Mouse (Mus musculus) right cerebral cortex, postnatal 10 days (tissue): ENCODE results near the gene Nipsnap2.
"Not testable (repeated sequence)": the region's sequence is repeated elsewhere in the genome, so short reads cannot be mapped to it uniquely, and the experiment has no call there.

Experiments used
- DNase-seq, 2 experiments: peaks; one replicate each; pipeline ENCODE4 v3.0.0; 2021; ENCODE audit warnings: low spot score in 2 of 2

Gene Nipsnap2

DNA sequence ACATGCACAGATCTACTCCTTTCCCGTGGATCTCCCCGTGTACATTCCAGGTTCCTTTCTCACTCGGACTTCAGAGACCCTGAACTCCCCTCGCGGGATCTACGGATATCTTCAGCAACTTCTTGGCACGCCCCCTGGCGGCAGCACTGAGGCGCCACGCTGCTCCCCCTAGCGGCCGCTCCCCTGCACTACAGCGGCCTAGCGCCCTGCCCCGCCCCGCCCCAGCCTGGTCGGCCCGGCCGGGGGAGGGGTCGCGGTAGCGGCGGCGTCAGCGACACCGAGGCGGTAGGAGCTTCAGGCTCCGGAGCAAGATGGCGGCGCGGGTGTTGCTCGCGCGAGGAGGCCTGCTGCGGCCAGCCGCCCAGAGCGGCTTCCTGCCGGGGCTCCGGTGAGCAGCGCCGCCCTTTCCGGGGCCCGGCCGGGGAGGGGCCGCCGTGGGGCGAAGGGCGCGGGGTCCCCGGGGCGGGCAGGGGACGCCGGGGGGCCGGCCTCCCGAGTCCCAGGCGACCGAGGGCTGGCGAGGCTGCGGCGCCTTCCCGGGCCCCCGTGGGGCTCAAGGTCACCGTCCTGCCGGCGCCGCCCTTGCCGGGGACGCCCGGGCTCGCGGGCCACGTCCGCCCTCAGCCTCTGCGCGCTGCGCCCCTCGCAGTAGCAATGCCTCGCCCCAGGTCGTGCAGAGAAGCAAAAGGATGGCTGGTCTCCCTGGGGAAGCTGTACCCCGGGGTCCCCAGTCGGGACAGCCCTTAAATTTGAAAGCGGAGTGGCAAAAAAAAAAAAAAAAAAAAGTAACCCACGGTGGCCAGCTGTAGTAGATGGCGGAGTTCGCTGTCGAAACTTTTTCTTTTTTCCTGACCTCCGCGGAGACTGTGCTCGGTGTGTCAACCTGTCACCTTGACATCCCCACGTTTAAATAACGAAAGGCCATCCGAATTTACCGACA, at the start of gene Nipsnap2:
Nipsnap2 (plus strand) TSS at position 230 of the 940 bp plus-strand sequence.
- peak; percentile 87 to 92 for DNase-seq

DNA sequence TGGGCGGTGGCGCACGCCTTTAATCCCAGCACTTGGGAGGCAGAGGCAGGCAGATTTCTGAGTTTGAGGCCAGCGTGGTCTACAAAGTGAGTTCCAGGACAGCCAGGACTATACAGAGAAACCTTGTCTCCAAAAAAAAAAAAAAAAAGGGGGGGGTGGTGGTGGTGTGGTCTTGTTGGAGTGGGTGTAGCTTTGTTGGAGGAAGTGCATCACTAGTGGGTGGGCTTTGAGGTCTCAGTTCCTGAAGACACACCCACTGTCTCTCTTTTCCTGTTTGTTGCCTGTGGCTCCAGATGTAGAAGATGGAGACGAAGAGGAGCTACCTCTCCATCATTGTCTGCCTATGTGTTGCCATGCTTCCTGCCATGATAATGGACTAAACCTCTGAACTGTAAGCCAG, 39.7 kb upstream of the Nipsnap2 start:
- DNase-seq = not testable (repeated sequence)

DNA sequence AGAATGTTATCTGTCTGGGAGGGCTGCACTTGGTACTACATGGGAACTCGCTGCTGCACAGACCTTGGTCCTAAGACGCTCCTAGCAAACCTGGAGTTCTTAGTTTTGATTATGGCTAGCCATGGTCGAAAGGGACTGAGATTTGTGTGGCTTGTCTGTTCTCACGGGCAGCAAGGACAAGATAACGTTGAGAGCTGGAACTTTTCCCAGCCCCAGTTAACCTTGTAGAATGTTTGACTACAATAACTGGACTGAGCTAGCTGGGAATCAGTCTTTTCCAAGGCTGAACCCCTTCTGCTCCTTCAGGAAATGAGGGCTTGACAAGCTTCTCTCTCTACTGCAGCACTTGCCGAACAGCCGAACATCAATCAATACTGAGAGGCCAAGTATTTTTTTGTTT, 37.2 kb upstream of the Nipsnap2 start:
- DNase-seq = no peak

DNA sequence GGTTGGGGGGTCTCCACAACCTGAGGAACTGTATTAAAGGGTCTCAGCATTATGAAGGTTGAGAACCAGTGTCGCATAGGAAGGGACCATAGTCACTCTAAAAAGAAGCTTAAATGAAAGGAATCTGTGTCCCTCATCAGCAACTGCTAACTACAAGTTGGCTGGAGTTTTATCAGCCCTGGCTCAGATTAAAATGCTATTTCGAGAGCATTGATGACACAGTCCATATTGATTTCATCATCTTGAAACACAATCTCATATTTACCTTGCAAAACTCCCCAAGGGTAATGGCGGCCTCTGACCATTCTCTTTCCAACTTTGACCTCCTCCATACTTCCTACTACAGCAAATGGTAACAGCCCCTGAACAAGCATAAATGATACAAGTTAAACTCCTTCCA, 34.3 kb upstream of the Nipsnap2 start:
- DNase-seq = no peak

DNA sequence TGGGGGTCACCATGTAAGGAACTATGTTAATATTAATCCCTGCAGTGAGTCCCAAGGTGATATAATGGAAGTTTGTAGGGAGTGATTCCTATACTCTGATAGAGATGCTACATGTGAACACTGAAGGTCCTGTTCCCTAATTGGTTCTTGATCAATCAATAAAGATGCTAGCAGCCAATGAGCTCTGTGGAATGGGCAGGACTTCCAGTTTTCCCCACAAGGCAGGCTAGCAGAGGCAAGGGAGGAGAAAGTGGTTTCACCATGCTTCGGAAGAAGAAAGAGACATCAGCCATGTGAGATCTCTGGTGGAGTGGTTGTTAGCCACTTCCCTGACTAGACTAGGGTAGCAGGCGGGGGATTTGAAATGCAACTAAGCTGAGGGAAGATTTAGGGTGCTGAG, 24.4 kb upstream of the Nipsnap2 start:
- no peak for DNase-seq

DNA sequence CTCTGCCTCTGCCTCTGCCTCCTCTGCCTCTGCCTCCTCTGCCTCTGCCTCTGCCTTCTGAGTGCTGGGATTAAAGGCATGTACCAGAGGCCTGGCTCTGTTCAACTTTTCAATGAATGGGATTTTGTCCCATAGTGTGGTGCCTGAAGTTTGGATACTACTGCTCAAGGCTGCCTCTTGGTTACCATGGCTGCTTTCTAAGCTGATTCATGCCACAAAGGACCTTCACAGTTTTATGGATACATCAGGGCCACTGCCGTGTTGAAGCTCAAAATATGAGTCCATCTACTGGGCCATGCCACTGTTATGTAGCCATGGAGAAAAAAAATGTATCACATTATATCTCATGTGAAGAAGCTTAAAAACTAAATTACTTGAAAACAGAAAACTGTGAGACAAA, 23.2 kb upstream of the Nipsnap2 start:
- no peak for DNase-seq

DNA sequence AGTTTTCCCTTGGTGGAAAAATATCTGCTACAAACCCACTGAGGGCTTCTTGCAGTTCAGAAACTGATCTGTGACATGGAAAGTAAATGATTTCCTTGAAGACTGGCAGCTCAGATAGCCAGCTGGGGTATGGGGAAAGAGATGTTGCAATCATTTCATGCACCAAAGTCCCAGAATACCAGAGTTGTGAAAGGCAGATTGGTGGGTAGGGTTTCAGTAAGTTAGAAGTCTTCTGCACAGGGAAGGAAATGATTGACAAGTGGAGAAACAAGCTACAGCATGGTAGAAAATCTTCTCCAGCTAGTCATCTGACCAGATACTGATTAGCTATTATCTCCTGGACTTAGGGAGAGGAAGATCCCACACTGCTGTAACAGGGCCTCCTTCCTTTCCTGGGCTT, 21.5 kb upstream of the Nipsnap2 start:
- DNase-seq = no peak

DNA sequence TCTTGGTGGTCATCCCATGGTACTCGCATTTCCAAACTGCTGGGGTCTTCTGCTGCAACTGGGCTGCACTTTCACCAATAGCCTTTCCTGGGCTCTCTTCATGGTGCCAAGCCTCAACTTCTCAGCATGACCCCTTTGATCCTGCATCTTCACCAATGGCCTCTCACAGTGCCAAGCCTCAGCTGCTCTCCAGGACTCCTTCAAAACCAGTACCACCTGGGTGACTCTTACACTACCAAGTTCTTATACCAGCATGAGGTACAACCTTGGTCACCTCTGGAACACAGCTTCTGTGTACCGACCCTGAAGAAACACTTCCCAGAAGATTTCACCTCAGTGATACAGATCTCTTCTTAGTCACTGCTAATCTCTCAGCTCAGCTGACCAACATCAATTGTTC, 16.5 kb upstream of the Nipsnap2 start, which contains the start of gene Sept14:
Sept14 (minus strand) TSS at position 101 of the 400 bp plus-strand sequence.
- no peak for DNase-seq

DNA sequence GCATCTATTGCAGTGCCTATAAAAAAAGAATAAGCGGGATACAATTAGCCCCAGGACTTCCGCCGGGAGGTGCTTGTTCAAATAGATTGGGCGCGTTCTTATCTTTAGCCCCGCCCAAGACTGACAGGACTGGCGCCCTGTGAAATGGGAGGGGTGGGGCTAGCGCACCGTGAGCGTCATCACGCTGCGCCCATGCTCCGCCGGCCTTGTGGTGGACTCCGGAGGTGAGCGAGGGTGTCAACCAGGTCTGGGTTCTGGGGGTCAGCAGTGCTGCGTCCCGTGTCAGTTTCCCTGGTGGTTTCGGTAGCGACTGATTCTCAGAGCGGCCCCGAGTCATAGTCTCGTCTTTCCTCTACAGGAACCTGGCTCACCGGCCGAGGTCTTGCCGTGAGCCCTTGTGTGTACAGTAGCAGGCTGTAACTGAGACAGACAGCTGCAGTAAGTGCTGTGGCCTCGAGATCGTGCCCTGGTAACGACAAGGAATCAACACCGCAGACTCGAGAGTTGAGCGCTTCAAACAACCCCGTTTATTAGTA, 9.5 kb upstream of the Nipsnap2 start, which contains the start of gene Mrps17:
Mrps17 (plus strand) TSS at position 172 of the 536 bp plus-strand sequence.
- peak; percentile 94 to 96 for DNase-seq

DNA sequence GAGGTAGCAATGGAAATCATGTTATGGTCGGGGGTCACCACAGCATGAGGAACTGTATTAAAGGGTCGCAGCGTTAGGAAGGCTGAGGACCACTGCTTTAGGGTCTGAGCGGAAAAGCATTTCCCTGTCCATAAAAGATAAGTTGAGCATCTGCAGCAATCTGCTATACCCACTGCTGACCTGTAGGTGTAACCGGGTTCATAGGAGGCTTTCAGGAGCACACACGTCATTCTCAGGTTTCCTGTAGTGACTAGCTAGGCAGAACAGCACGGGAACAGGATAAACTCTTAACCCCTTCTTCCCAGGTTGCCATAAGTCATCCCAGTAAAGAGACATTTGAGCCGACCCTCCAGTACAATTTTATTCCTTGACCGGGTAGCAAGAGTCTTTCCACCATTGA, 7.8 kb upstream of the Nipsnap2 start:
- DNase-seq = no peak

DNA sequence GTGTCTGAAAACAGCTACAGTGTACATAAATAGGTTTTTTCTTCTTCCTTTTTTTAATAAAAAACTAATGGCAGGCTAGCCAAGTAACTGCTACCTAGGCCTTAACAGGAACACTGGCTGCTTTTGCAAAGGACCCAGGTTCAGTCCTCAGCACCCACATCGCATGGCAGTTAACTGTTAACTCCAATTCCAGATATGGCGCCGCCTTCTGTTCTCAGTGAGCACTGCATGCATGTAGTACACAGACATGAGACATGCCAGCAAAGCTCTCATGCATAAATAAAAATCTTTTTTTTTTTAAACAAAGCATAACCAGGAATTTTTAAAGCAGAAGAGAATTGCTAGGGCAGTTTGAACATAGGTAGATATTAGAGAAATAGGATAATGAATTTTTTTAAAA, 4.7 kb upstream of the Nipsnap2 start:
- DNase-seq = no peak

DNA sequence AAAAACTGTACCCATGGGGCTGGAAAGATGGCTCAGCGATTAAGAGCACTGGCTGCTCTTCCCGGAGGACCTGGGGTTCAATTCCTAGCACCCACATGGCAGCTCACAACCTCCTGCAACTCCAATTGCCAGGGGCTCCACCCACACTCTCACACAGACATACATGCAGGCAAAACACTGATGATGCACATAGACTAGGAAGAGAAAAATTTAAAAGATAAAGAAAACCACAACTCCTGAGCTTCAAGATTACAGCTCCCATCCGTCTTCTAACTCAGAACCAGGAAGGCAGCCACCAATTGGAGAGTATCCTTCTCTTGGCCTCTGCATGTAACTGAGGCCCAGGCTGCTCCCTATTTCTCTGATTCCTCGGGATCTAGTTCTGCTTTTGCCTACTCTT, 595 bp upstream of the Nipsnap2 start:
- DNase-seq = no peak

DNA sequence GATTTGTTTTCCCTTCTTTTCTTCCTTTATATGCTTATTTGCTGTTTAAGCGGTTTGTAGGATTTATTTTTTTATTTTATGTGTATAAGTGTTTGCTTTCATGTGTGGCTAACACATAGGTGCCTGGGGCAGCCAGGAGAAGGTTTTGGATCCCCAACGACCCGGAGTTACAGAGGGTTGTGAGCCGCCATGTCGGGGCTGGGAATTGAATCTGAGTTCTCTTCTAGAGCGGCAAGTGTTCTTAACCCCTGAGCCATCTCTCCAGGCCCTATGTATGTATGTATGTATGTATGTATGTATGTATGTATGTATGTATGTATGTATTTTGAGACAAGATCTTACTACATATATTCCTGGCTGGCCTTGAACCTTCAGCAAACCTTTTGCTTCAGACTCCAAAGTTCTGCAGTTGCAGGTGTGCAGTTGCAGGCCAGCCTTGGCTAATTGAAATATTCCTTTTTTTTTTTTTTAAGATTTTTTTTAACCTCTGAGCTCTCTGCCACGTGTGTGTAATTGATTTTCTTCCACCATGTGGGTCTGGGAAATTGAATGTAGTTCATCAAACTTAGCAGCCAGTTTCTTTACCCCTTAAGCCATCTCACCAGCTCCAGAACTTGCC, 1.0 kb downstream of the Nipsnap2 start:
- no peak for DNase-seq

DNA sequence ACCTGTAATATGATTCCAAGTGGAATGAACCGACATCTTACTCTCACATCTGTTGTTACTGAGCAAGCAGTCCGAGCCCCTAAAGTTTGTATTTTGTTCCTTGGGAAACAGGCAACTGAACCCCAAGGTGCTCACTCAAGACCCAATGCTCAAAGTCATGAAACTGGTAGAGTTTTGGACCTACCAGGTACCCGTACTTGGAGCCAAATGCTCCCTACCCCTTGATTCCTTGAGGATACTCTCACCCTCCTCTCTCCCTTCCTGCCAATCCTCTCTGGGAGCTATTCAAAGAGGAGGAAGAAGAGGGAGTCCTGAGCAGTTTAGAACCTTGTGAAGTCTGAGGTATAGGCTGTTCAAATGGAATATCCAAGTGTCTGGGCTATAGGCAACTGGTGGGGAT, 1.9 kb downstream of the Nipsnap2 start:
- no peak for DNase-seq

DNA sequence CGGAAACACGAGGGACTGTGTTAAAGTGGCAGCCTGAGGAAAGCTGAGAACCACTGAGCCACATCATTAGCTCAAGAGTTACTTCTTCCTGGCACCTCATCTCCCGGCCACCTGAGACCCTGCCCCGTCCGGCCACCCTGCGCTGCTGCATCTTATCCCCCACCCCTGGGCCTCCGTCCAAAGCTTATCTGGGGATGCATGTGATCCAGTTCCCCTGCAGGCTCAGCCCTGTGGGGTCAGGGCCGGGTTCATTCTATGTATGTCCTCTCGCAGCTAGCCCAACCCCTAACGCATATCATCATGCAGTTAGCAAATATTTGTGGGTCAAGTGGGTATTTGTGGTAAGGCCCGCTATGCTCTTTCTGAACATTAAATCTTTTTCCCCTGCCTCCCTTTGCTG, 4.4 kb downstream of the Nipsnap2 start:
- no peak for DNase-seq

DNA sequence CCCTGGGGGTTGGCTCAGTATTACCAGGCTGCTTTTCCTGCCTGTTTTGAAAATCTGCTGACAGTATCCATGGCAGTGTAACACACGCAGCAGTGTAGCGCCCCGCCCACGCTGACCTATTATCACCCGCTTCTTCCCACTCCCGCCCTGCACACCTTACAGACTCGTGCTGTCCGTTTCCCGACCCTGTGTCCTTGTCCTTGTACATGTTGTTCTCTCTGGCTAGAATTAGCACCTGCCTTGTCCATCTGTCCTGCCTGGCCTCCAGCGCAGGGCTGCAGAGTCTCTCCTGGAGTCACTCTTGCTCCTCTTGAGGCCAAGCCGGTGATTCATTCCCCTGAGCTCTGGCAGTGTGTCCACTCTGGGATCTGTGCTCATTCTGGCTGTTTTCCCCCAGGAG, 5.5 kb downstream of the Nipsnap2 start:
- no peak for DNase-seq

DNA sequence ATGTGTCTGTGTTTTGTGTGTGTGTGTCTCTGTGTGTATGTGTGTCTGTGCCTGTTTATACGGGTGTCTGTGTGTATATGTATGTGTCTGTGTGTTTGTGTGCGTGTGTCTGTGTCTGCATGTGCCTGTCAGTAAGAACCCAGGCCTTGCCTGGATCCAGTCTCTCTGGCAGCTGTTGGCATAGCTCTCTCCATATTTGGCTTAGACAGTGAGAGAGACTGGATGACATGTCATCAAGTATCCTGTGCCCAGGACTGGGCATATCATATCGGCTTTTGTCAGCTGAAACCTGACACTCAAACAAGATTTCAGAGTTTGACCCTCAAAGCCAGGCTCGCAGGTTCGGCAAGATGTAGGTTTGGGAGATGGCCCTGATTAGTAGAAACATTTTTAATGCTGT, 6.2 kb downstream of the Nipsnap2 start:
- no peak for DNase-seq

DNA sequence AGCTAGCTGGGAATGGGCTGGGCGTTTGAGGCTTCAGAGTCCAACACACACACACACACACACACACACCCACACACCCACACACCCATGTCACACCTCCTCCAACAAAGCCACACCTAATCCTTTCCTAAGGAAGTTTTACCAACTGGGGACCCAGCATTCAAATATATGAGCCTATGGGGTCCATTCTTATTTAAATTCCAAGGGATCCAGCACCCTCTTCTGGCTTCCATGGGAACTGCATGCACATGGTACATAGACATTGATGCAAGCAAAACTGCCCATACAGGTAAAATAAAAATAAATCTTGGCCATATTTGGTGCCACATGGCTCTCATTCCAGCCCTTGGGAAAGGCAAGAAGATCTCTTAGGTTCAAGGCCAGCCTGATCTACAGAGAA, 16.1 kb downstream of the Nipsnap2 start:
- peak in 1 of 2 experiments; percentile 33 for DNase-seq

DNA sequence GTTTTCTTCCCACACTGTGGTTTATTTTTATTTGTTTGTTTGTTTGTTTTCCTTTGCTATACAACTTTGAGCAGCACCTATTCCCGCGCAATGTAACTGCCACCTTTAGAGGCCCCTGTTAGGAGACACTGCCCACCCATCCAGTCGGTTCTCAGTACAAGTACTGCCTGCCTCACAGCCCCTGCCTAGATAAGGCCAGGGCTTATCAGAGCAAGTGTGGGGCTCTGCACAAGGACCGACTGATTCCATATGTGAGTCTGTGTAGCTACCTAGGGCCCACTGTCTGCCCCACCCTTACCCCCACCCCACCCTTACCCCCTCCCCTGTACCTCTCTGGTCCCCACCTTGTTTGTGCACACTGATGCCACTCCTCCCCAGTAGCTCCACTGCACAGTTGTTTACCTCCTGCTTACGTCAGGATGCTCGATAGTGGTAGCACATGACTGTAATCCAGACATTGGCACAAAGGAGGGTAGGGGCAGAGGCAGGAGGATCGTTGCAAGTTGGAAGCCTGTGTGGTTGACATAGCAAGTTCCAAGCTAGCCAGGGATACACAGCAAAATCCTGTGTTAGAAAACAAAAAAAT, 18.1 kb downstream of the Nipsnap2 start:
- DNase-seq = no peak

DNA sequence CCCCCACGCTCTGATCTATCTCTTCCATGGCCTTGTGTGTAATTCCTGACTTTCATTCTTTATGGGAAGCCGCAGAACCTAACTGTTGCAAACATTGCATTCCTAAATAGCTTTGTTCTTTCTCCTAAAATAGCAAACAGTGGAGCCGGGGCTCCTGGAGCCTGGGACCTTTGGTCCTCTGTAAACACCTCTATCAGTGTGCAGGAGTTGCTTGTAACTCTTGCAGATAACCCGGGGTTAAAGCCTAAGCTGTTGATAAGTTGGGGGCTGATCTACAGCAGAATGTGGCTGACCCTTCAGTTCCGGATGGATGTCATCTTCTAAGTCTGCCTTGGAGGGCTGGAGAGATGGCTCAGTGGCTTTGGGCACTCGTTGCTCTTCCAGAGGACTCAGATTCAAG, 19.2 kb downstream of the Nipsnap2 start:
- DNase-seq = no peak

DNA sequence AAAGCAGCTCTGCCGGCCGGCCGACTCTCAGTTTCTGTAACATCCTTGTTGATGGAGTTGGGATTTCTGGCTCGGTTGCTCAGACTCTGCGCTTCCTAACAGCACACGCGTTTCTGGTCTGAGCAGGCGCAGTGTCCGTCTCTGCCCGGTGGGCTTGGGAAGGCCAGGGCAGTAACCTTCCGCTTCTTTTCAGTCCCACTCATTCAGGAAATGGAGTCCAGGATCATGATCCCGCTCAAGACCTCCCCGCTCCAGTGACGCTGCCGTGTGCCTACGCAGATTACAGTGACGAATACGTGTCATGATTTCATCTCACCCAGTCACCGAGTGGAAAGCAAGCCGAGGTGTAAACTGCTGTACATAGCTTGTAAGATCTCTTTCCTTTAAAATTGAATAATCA, 32.0 kb downstream of the Nipsnap2 start:
- no peak for DNase-seq

DNA sequence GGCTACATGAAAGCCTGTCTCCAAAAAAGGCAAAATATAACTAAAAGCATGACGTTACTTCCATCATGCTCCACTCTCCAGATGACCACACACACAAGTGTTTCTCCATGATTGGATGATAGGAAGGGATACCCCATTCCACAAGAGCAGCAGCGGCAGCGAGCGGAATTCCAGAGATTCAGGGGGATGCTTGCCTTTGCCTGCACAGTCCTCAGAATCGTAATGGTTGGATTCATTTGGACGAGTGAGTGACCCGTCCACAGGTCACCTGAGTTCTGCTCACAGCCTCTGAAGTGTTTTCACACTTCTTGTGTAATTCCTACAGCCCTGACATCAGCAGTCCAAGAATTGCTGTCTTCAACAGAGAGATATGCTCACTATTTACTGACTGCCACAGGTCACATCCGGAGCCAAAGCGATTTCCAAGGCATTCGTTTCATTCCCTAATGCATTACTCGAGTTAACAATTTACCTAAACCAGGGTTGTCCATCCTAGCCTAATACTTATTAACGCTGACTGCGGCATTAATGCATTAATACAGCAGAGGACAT, 35.1 kb downstream of the Nipsnap2 start:
- DNase-seq = no peak
